Mouse (Mus musculus) limb, embryonic 14.5 days (tissue): Measurements from ENCODE around the gene Il15ra. TPM values are rescaled to one million over a fixed set of nuclear protein-coding genes. Genes with fewer than 3 reads are reported as not detected.

Experiments used
- ATAC-seq: fragments of 200-750 bp; cut with Nextera tagmentation; 2 replicates; pipeline ENCODE4 v1.8.0; 2017; ENCODE audit warnings: low read depth, moderate number of reproducible peaks, moderate TSS enrichment; ENCODE audit not compliant: low FRiP score
- DNase-seq: peaks from one replicate; pipeline ENCODE4 v3.0.0-alpha.2; 2015; ENCODE audit warnings: low spot score
- H3K27ac ChIP-seq: fragments of 300-500 bp; sonication (generic); replicated peaks from 2 replicates; pipeline ENCODE4 v1.5.1; 2014; ENCODE audit warnings: low read depth, mild to moderate bottlenecking, low read length, moderate library complexity, mixed read lengths
- H3K27me3 ChIP-seq: fragments of 300-500 bp; sonication (generic); 2 replicates; pipeline ENCODE4 v1.6.1; 2014; ENCODE audit warnings: low read length, mixed read lengths; ENCODE audit not compliant: control insufficient read depth, insufficient read depth
- H3K36me3 ChIP-seq: fragments of 300-500 bp; sonication (generic); 2 replicates; pipeline ENCODE4 v1.6.1; 2014; ENCODE audit warnings: mild to moderate bottlenecking, low read length, moderate library complexity, mixed read lengths; ENCODE audit not compliant: control insufficient read depth, insufficient read depth
- H3K4me1 ChIP-seq: fragments of 300-500 bp; sonication (generic); 2 replicates; pipeline ENCODE4 v1.6.1; 2014; ENCODE audit warnings: antibody characterized with exemption, low read length, mixed read lengths; ENCODE audit not compliant: control insufficient read depth, insufficient read depth
- H3K4me2 ChIP-seq: fragments of 300-500 bp; sonication (generic); replicated peaks from 2 replicates; pipeline ENCODE4 v1.6.1; 2014; ENCODE audit warnings: low read depth, mild to moderate bottlenecking, low read length, moderate library complexity; ENCODE audit not compliant: severe bottlenecking
- H3K4me3 ChIP-seq: fragments of 300-500 bp; sonication (generic); replicated peaks from 2 replicates; pipeline ENCODE4 v1.5.1; 2014; ENCODE audit warnings: low read length
- H3K9ac ChIP-seq: fragments of 300-500 bp; sonication (generic); 2 replicates; pipeline ENCODE4 v1.6.1; 2014; ENCODE audit warnings: mild to moderate bottlenecking, low read depth, low read length, moderate library complexity; ENCODE audit not compliant: severe bottlenecking
- H3K9me3 ChIP-seq: fragments of 300-500 bp; sonication (generic); 2 replicates; pipeline ENCODE4 v1.6.1; 2016; ENCODE audit warnings: low read length; ENCODE audit not compliant: control insufficient read depth
- POLR2A ChIP-seq: fragments of 200-500 bp; IDR thresholded peaks from 2 replicates; pipeline ENCODE4 v1.8.0; 2012; ENCODE audit warnings: inconsistent platforms, mild to moderate bottlenecking, moderate library complexity, borderline replicate concordance; ENCODE audit not compliant: insufficient read depth, insufficient read length; ENCODE audit errors: extremely low read depth
- WGBS: fragments of 180-500 bp; shearing (Covaris S2); extraction: QIAGEN DNeasy Blood & Tissue Kit; methylation state at CpG from one replicate; pipeline ENCODE4 v1.1.7; 2014; 5-methylcytosine and 5-hydroxymethylcytosine counted together
- polyA plus RNA-seq, 2 experiments: library from polyadenylated mRNA; depleted of rRNA in 1 of 2; stranded (reverse) in 1 of 2; unstranded in 1 of 2; fragments of >200 nt; fragmentation: Nextera tagmentation in 1 of 2; extraction: Ambion mirVana in 1 of 2; gene quantifications; 2 replicates each; pipeline versions ENCODE4 v1.2.1 to v1.2.3; 2012 to 2014

Gene Il15ra
- polyA plus RNA-seq, 2 experiments: 2.7 to 4.6 TPM

DNA sequence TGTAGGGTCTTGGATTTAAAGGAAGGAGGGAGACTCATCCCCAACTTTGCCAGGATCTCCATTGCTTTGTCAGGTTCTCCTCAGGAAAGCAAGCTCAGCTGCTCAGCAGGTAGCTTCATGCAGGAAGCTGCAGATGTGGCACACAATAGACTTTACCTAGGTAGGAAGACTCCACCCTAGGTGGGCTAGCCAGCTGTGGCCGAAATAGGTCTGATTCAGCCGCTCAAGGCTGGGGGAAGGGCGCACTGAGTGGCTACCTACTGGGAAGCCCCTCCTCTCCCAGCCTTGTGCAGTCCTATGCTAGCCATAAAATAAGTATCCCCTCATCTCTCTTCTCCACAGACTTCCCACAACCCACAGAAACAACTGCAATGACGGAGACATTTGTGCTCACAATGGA lies 22.4 kb upstream of the Il15ra start:
- H3K27ac ChIP-seq: no peak overlapping the region
- no peak for TF ChIP-seq POLR2A
- H3K9ac ChIP-seq: no peak overlapping the region
- H3K4me3 ChIP-seq: no peak overlapping the region
- H3K9me3 ChIP-seq: no peaks in the 10 kb centered on the region
- H3K4me1 ChIP-seq: no peaks in the 10 kb centered on the region
- no peaks in the 10 kb centered on the region for H3K27me3 ChIP-seq
- DNase-seq (no peak), ATAC-seq (no peak)
- H3K36me3 ChIP-seq: no peaks in the 10 kb centered on the region
- 58% methylated on average over 4 of the region's 4 CpGs for WGBS
- H3K4me2 ChIP-seq: no peak overlapping the region

DNA sequence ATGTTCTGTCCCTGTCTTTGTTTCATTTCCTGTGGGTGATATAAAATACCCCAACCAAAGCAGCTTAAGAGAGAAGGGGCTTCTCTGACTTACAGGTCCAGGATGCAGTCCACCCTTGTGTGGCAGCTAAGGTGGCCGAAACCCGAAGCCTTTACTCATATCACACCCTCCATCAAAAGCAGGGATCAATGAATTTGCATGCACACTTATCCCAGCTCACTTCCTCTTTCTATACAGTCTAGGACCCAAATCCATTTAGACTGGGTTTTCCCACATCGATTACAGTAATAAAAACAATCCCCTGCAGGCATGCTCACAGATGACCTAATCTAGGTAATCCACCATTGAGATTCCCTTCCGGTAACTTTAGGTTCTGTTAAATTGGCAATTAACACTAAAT lies 18.6 kb upstream of the Il15ra start:
- H3K27me3 ChIP-seq: no peaks in the 10 kb centered on the region
- H3K9me3 ChIP-seq: no peaks in the 10 kb centered on the region
- WGBS: 62% methylated on average over 4 of the region's 4 CpGs
- ATAC-seq: no peak
- H3K9ac ChIP-seq: no peak overlapping the region
- H3K4me3 ChIP-seq: no peak overlapping the region
- no peak overlapping the region for H3K4me2 ChIP-seq
- TF ChIP-seq POLR2A: no peak
- no peaks in the 10 kb centered on the region for H3K4me1 ChIP-seq
- no peak overlapping the region for H3K27ac ChIP-seq
- H3K36me3 ChIP-seq: no peaks in the 10 kb centered on the region
- no peak for DNase-seq

DNA sequence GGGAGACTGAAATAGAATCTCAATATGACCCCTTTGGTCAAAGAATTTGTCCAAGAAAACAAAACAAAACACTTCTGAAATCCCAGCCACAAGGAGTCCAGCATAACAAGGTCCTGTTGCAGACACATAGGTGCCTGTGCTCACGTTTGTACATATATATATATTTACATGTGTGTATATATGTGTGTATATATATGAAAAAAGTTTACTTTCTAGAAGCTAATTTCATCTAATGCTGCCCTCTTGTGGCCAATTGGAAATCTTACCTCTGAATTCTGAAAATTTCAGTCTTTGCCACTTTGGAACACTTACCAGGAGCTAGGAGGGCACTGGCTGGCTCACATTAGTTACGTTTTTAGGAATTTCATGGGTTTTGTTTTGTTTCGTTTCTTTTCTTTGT lies 17.7 kb upstream of the Il15ra start:
- Histone ChIP-seq H3K4me3 (no peak overlapping the region), H3K27ac (no peak overlapping the region), H3K4me1 (no peaks in the 10 kb centered on the region), H3K36me3 (no peaks in the 10 kb centered on the region), H3K9ac (no peak overlapping the region), H3K27me3 (no peaks in the 10 kb centered on the region), H3K4me2 (no peak overlapping the region), H3K9me3 (no peaks in the 10 kb centered on the region)
- ATAC-seq (no peak), DNase-seq (peak; percentile 77)
- 25% methylated on average over 3 of the region's 3 CpGs for WGBS
- TF ChIP-seq POLR2A: no peak

DNA sequence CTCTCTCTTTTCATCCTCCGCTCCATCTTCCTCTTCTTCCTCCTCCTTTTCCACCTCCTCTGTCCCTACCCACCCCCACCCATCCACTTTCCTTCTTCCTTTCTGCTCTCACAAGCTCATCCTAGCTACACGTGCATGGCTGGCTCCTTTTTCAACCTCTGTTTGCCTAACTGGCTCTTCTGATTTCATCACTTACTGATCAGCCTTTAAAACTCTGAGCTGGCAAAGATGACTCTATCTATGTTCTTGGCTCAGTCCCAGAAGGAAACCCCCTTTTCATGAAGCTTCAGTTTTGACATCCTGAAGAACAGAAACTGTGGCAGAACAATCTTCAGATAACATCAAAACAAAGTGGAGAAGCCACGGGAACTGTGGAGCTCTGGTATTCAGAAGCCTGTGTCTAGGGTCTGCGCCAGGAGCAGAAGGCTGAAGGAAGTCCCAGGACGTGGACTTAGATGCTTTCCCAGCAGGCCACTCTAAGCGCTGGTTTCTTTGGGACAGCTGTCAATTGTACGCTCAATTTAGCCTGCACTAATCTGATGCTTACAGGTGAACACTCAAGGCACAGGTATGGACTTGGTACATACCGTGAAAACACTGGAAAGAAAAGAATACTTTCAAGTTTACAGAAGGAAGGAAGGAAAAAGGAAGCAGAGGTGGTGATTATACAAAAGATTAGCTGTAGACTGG lies 14.7 kb upstream of the Il15ra start:
- H3K27me3 ChIP-seq: no peaks in the 10 kb centered on the region
- ATAC-seq: no peak

DNA sequence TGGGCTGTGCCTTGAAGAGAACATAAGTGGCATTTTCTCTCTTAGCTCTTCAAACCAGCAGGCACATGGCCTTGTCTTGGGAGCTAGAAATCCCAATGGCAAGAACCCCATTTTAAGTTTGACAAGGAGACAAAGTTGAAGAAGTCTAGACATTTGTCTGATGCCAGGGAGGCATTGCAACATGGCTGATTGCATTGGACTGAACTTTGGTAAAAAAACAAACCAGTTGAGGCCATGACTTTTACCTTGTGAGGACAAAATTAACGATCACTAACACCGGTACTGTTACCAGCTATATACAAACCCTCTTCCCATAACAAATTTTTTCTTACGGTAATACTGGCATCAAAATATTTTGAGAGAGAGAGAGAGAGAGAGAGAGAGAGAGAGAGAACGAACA lies 11.7 kb upstream of the Il15ra start:
- Histone ChIP-seq H3K27me3 (no peaks in the 10 kb centered on the region), H3K36me3 (no peaks in the 10 kb centered on the region), H3K4me1 (no peaks in the 10 kb centered on the region), H3K9ac (no peak overlapping the region), H3K27ac (no peak overlapping the region), H3K4me3 (no peak overlapping the region), H3K4me2 (no peak overlapping the region), H3K9me3 (no peaks in the 10 kb centered on the region)
- ATAC-seq (no peak), DNase-seq (no peak)
- TF ChIP-seq POLR2A: no peak
- WGBS: 90% methylated on average over 4 of the region's 4 CpGs

More for the DNA sequence above, 14.7 kb upstream of the Il15ra start:
- no peak for TF ChIP-seq POLR2A
- Histone ChIP-seq H3K4me1 (no peaks in the 10 kb centered on the region), H3K4me3 (no peak overlapping the region), H3K9ac (no peak overlapping the region), H3K9me3 (no peaks in the 10 kb centered on the region), H3K36me3 (no peaks in the 10 kb centered on the region), H3K4me2 (no peak overlapping the region), H3K27ac (no peak overlapping the region)
- WGBS: 71% methylated on average over 8 of the region's 8 CpGs
- DNase-seq: no peak

DNA sequence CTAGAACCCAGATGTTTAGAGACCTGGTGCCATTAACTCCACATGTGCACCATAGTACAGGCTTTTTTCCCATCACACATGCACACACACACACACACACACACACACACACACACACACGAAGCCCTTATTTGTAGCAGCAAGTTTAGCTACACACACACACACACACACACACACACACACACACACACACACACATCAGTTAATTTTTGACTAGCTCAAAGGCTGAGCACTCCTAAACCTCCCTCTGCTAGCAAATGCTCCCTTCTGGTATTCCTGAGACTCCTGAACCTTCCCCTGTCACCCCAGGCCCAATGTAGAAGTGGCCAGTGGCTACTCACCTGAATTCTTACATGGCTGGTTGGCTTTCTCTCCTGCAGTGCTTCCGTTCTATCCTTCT lies 11.0 kb upstream of the Il15ra start:
- no peak for TF ChIP-seq POLR2A
- ATAC-seq (no peak), DNase-seq (no peak)
- H3K4me2 ChIP-seq: no peak overlapping the region
- H3K27me3 ChIP-seq: no peaks in the 10 kb centered on the region
- WGBS: 79% methylated on average over 2 of the region's 2 CpGs
- no peak overlapping the region for H3K9ac ChIP-seq
- H3K9me3 ChIP-seq: no peaks in the 10 kb centered on the region
- H3K4me3 ChIP-seq: no peak overlapping the region
- H3K27ac ChIP-seq: no peak overlapping the region
- H3K36me3 ChIP-seq: no peaks in the 10 kb centered on the region
- H3K4me1 ChIP-seq: no peaks in the 10 kb centered on the region
